In the genomic region with DNA sequence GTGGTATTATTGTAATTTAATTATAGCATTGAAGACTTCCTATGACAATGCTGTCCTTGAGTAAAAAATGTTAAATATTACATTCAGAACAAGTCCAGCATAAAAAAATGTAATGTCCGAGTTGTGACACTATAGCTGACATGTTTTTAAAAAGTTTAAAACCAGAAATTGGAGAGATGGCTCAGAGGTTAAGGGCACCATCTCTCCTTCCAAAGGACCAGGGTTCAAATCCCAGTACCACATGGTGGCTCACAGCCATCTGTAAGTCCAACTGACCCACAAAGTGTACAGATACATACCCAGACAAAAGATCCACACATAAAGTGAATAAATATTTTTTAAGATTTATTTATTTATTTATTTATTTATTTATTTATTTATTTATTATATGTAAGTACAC, we compare ENCODE assay signal across 35 mouse cellular contexts.
"Had no signal": no experiment of that assay in that cellular context is flagged by ENCODE, and none has a peak within 500 bp of the region (broad histone marks: within the 10 kb centered on the region; RNA-seq: fewer than 3 reads in every experiment).

No protein-coding gene starts in this region.

- H3K4me3 ChIP-seq: heart, embryonic 10.5 days; heart, embryonic 12.5 days; heart, embryonic 13.5 days; heart, embryonic 15.5 days; hindbrain, embryonic 10.5 days; hindbrain, embryonic 12.5 days; hindbrain, embryonic 13.5 days; hindbrain, embryonic 15.5 days; intestine, embryonic 15.5 days; kidney, embryonic 15.5 days; layer of hippocampus, adult 2 months had no signal

- H3K9ac ChIP-seq: heart, embryonic 12.5 days; heart, embryonic 13.5 days; heart, embryonic 15.5 days; hindbrain, embryonic 12.5 days; hindbrain, embryonic 13.5 days; hindbrain, embryonic 14.5 days; hindbrain, embryonic 15.5 days; intestine, embryonic 15.5 days; kidney, embryonic 15.5 days had no signal

- H3K27ac ChIP-seq: heart, embryonic 10.5 days; heart, embryonic 13.5 days; heart, embryonic 15.5 days; hindbrain, embryonic 10.5 days; hindbrain, embryonic 12.5 days; hindbrain, embryonic 13.5 days; hindbrain, embryonic 14.5 days; hindbrain, embryonic 15.5 days; hindbrain, postnatal 0 days; intestine, embryonic 15.5 days; kidney, embryonic 15.5 days; kidney, postnatal 0 days; layer of hippocampus, adult 2 months had no signal

- DNase-seq: heart, postnatal 10 days; heart, postnatal 14 days; heart, postnatal 36 days; heart, postnatal 4 days; kidney, adult 11 months; kidney, adult 18-20 months; kidney, adult 2 months; kidney, adult 8-10 months; kidney, adult 9 months; kidney, postnatal 10 days; kidney, postnatal 14 days; kidney, postnatal 25 days; kidney, postnatal 36 days; kidney, postnatal 4 days; layer of hippocampus, adult 9-11 months; layer of hippocampus, postnatal 36 days had no signal

- H3K4me2 ChIP-seq: heart, embryonic 11.5 days; heart, embryonic 12.5 days; heart, embryonic 13.5 days; heart, embryonic 15.5 days; hindbrain, embryonic 12.5 days; hindbrain, embryonic 13.5 days; hindbrain, embryonic 14.5 days; hindbrain, embryonic 15.5 days; intestine, embryonic 15.5 days; kidney, embryonic 15.5 days had no signal

- H3K9me3 ChIP-seq: heart, embryonic 10.5 days; heart, embryonic 12.5 days; heart, embryonic 13.5 days; heart, embryonic 15.5 days; hindbrain, embryonic 10.5 days; hindbrain, embryonic 12.5 days; hindbrain, embryonic 13.5 days; hindbrain, embryonic 15.5 days; intestine, embryonic 15.5 days; kidney, embryonic 15.5 days had no signal

- H3K27me3 ChIP-seq: heart, embryonic 12.5 days; heart, embryonic 13.5 days; heart, embryonic 15.5 days; hindbrain, embryonic 12.5 days; hindbrain, embryonic 13.5 days; hindbrain, embryonic 15.5 days; intestine, embryonic 15.5 days; kidney, embryonic 15.5 days had no signal

- ATAC-seq: hindbrain, embryonic 16.5 days; hindbrain, postnatal 0 days; inflammation-experienced regulatory T-cells, adult 6 months; intestine, embryonic 16.5 days; intestine, postnatal 0 days had no signal

- H3K4me1 ChIP-seq: heart, embryonic 10.5 days; heart, embryonic 12.5 days; heart, embryonic 13.5 days; heart, embryonic 15.5 days; hindbrain, embryonic 10.5 days; hindbrain, embryonic 12.5 days; hindbrain, embryonic 13.5 days; hindbrain, embryonic 15.5 days; intestine, embryonic 15.5 days; kidney, embryonic 15.5 days had no signal
